Mouse (Mus musculus) testis, adult 2 months (tissue): ENCODE measurements around the gene Sorbs2. TPM values are rescaled to one million over a fixed set of nuclear protein-coding genes. Genes with fewer than 3 reads are reported as not detected.

Source experiments
- H3K27ac ChIP-seq: fragments of 200-500 bp; 2 replicates; pipeline ENCODE4 v1.5.1; 2012; ENCODE audit warnings: low read depth, low read length; ENCODE audit not compliant: control insufficient read depth, insufficient read depth
- H3K27me3 ChIP-seq: fragments of 200-500 bp; 2 replicates; pipeline ENCODE4 v1.6.1; 2012; ENCODE audit warnings: mild to moderate bottlenecking, low read length, moderate library complexity; ENCODE audit not compliant: control insufficient read depth, insufficient read depth
- H3K36me3 ChIP-seq: fragments of 200-500 bp; 2 replicates; pipeline ENCODE4 v1.6.1; 2012; ENCODE audit warnings: mild to moderate bottlenecking, low read length; ENCODE audit not compliant: control insufficient read depth, insufficient read depth
- H3K4me1 ChIP-seq: fragments of 200-500 bp; 2 replicates; pipeline ENCODE4 v1.6.1; 2012; ENCODE audit warnings: low read length; ENCODE audit not compliant: control insufficient read depth, insufficient read depth
- H3K4me3 ChIP-seq: fragments of 200-500 bp; 2 replicates; pipeline ENCODE4 v1.5.1; 2012; ENCODE audit warnings: low read depth, mild to moderate bottlenecking, low read length, moderate library complexity, mixed read lengths; ENCODE audit not compliant: control insufficient read depth
- CTCF ChIP-seq: fragments of 200-500 bp; IDR thresholded peaks from 2 replicates; pipeline ENCODE4 v1.5.1; 2012; ENCODE audit warnings: low read depth, mild to moderate bottlenecking, inconsistent platforms, low read length, moderate library complexity; ENCODE audit not compliant: control insufficient read depth, insufficient read depth, insufficient replicate concordance
- POLR2A ChIP-seq: fragments of 200-500 bp; IDR thresholded peaks from 2 replicates; pipeline ENCODE4 v1.6.1; 2012; ENCODE audit warnings: low read depth, mild to moderate bottlenecking, inconsistent platforms, low read length, moderate library complexity; ENCODE audit not compliant: control insufficient read depth
- polyA plus RNA-seq: library from polyadenylated mRNA; depleted of rRNA; stranded (reverse); fragments of >200 nt; gene quantifications from 2 replicates; pipeline ENCODE4 v1.2.3, GENCODE M21; 2012

Gene Sorbs2
- polyA plus RNA-seq, 1 experiment = 5.8 TPM

GRCm38 (mm10) chr8:45639444-45639843 lies 131.9 kb downstream of the Sorbs2 start:
- Histone ChIP-seq H3K27ac (no peak overlapping the region), H3K36me3 (no peaks in the 10 kb centered on the region), H3K4me1 (no peaks in the 10 kb centered on the region), H3K4me3 (no peak overlapping the region), H3K27me3 (no peaks in the 10 kb centered on the region)
- TF ChIP-seq POLR2A = no peak

- Histone ChIP-seq H3K4me1 (no peaks in the 10 kb centered on the region), H3K36me3 (no peaks in the 10 kb centered on the region), H3K27ac (peak overlapping the region; percentile 39; the same call in 1 of the 2 replicates), H3K27me3 (no peaks in the 10 kb centered on the region), H3K4me3 (no peak overlapping the region)
- TF ChIP-seq CTCF (no peak), POLR2A (no peak)
Measured at GRCm38 (mm10) chr8:45644651-45645050, 137.1 kb downstream of the Sorbs2 start.

- H3K4me1 ChIP-seq = no peaks in the 10 kb centered on the region
- TF ChIP-seq POLR2A (no peak), CTCF (no peak)
- H3K27ac ChIP-seq = no peak overlapping the region
- no peaks in the 10 kb centered on the region for H3K27me3 ChIP-seq
- no peak overlapping the region for H3K4me3 ChIP-seq
- H3K36me3 ChIP-seq = no peaks in the 10 kb centered on the region
Measured at GRCm38 (mm10) chr8:45649063-45649462, 141.5 kb downstream of the Sorbs2 start.

- TF ChIP-seq CTCF (no peak), POLR2A (no peak)
- Histone ChIP-seq H3K4me3 (no peak overlapping the region), H3K27ac (no peak overlapping the region), H3K36me3 (no peaks in the 10 kb centered on the region), H3K4me1 (no peaks in the 10 kb centered on the region), H3K27me3 (no peaks in the 10 kb centered on the region)
Measured at GRCm38 (mm10) chr8:45649966-45650365, 142.4 kb downstream of the Sorbs2 start.

- Histone ChIP-seq H3K27me3 (no peaks in the 10 kb centered on the region), H3K4me3 (no peak overlapping the region), H3K4me1 (peaks cover 5% of the 10 kb centered on the region; the same call in 1 of the 2 replicates), H3K27ac (no peak overlapping the region), H3K36me3 (no peaks in the 10 kb centered on the region)
- TF ChIP-seq POLR2A = no peak
- no peak for TF ChIP-seq CTCF
Measured at GRCm38 (mm10) chr8:45658021-45658420, 150.4 kb downstream of the Sorbs2 start.

- no peak for TF ChIP-seq CTCF
- no peak for TF ChIP-seq POLR2A
- peaks cover 5% of the 10 kb centered on the region; the same call in 1 of the 2 replicates for H3K4me1 ChIP-seq
- H3K4me3 ChIP-seq = peak overlapping the region; percentile 47
- H3K27me3 ChIP-seq = no peaks in the 10 kb centered on the region
- peak overlapping the region; percentile 36 for H3K27ac ChIP-seq
- H3K36me3 ChIP-seq = no peaks in the 10 kb centered on the region
Measured at GRCm38 (mm10) chr8:45658458-45659325, 151.1 kb downstream of the Sorbs2 start.

GRCm38 (mm10) chr8:45659473-45659872 lies 151.9 kb downstream of the Sorbs2 start:
- TF ChIP-seq POLR2A = no peak
- TF ChIP-seq CTCF = no peak
- no peaks in the 10 kb centered on the region for H3K36me3 ChIP-seq
- no peak overlapping the region for H3K27ac ChIP-seq
- no peaks in the 10 kb centered on the region for H3K27me3 ChIP-seq
- H3K4me1 ChIP-seq = peaks cover 5% of the 10 kb centered on the region; the same call in 1 of the 2 replicates
- no peak overlapping the region for H3K4me3 ChIP-seq
